Mouse (Mus musculus) hindbrain, embryonic 15.5 days (tissue): ENCODE results near the gene Tsga8. TPM values are rescaled to one million over a fixed set of nuclear protein-coding genes. Genes with fewer than 3 reads are reported as not detected.

Source experiments
- ATAC-seq: fragments of 200-750 bp; cut with Nextera tagmentation; 2 replicates; pipeline ENCODE4 v1.8.0; 2017; ENCODE audit warnings: low read depth, moderate number of reproducible peaks, moderate TSS enrichment; ENCODE audit not compliant: low FRiP score
- H3K27ac ChIP-seq: fragments of 300-500 bp; sonication (generic); replicated peaks from 2 replicates; pipeline ENCODE4 v1.5.1; 2015; ENCODE audit warnings: mild to moderate bottlenecking, inconsistent platforms
- H3K27me3 ChIP-seq: fragments of 300-500 bp; sonication (generic); 2 replicates; pipeline ENCODE4 v1.6.1; 2015; ENCODE audit warnings: control low read depth, inconsistent platforms
- H3K36me3 ChIP-seq: fragments of 300-500 bp; sonication (generic); 2 replicates; pipeline ENCODE4 v1.6.1; 2015; ENCODE audit warnings: control low read depth, inconsistent platforms
- H3K4me1 ChIP-seq: fragments of 300-500 bp; sonication (generic); replicated peaks from 2 replicates; pipeline ENCODE4 v1.6.1; 2015; ENCODE audit warnings: control low read depth, inconsistent platforms
- H3K4me2 ChIP-seq: fragments of 300-500 bp; sonication (generic); 2 replicates; pipeline ENCODE4 v1.6.1; 2015; ENCODE audit warnings: moderate library complexity, mild to moderate bottlenecking, inconsistent platforms
- H3K4me3 ChIP-seq: fragments of 300-500 bp; sonication (generic); 2 replicates; pipeline ENCODE4 v1.5.1; 2015; ENCODE audit warnings: mild to moderate bottlenecking, inconsistent platforms
- H3K9ac ChIP-seq: fragments of 300-500 bp; sonication (generic); 2 replicates; pipeline ENCODE4 v1.6.1; 2015; ENCODE audit warnings: inconsistent platforms
- H3K9me3 ChIP-seq: fragments of 300-500 bp; sonication (generic); 2 replicates; pipeline ENCODE4 v1.6.1; 2016; ENCODE audit warnings: control low read depth, inconsistent platforms
- WGBS: fragments of 180-500 bp; shearing (Covaris S2); methylation state at CpG from one replicate; pipeline ENCODE4 v1.1.7; 2015; 5-methylcytosine and 5-hydroxymethylcytosine counted together
- polyA plus RNA-seq: library from polyadenylated mRNA; unstranded; fragments of >200 nt; fragmentation: Nextera tagmentation; extraction: Ambion mirVana; gene quantifications from 2 replicates; pipeline ENCODE4 v1.2.1, GENCODE M21; 2015

Gene Tsga8
- not detected in 2 replicates for polyA plus RNA-seq

- no peaks in the 10 kb centered on the region for H3K36me3 ChIP-seq
- no peak within 1 kb of the TSS for H3K4me2 ChIP-seq
- no peak within 1 kb of the TSS for H3K9ac ChIP-seq
- H3K27ac ChIP-seq = no peak within 1 kb of the TSS
- no peaks in the 10 kb centered on the region for H3K9me3 ChIP-seq
- no peak within 1 kb of the TSS for H3K4me3 ChIP-seq
- H3K4me1 ChIP-seq = no peaks in the 10 kb centered on the region
- H3K27me3 ChIP-seq = no peaks in the 10 kb centered on the region
- whole genome bisulfite sequencing = 93% methylated on average over 15 of the region's 15 CpGs
- ATAC-seq = no peak
These were observed at the start of gene Tsga8 for GRCm38 (mm10) chrX:83487598-83487997. Gene Tsga8, minus strand, starts transcription at chrX:83487924.
